Mouse (Mus musculus) midbrain, embryonic 12.5 days (tissue): Measurements from ENCODE around the gene Fyn. TPM values are rescaled to one million over a fixed set of nuclear protein-coding genes. Genes with fewer than 3 reads are reported as not detected.
A peak's percentile ranks its signal among the peaks of the same experiment; 100 is the strongest.

Source experiments
- ATAC-seq: fragments of 200-750 bp; cut with Nextera tagmentation; 2 replicates; pipeline ENCODE4 v1.8.0; 2017; ENCODE audit warnings: low read depth, moderate TSS enrichment, moderate library complexity; ENCODE audit not compliant: low FRiP score
- H3K27ac ChIP-seq: fragments of 300-500 bp; sonication (generic); replicated peaks from 2 replicates; pipeline ENCODE4 v1.5.1; 2016; ENCODE audit warnings: mild to moderate bottlenecking
- H3K27me3 ChIP-seq: fragments of 300-500 bp; sonication (generic); 2 replicates; pipeline ENCODE4 v1.6.1; 2016; ENCODE audit warnings: mild to moderate bottlenecking
- H3K36me3 ChIP-seq: fragments of 300-500 bp; sonication (generic); 2 replicates; pipeline ENCODE4 v1.6.1; 2016
- H3K4me1 ChIP-seq: fragments of 300-500 bp; sonication (generic); 2 replicates; pipeline ENCODE4 v1.6.1; 2016
- H3K4me2 ChIP-seq: fragments of 300-500 bp; sonication (generic); replicated peaks from 2 replicates; pipeline ENCODE4 v1.6.1; 2016; ENCODE audit warnings: mild to moderate bottlenecking, moderate library complexity
- H3K4me3 ChIP-seq: fragments of 300-500 bp; sonication (generic); 2 replicates; pipeline ENCODE4 v1.5.1; 2016; ENCODE audit warnings: mild to moderate bottlenecking
- H3K9ac ChIP-seq: fragments of 300-500 bp; sonication (generic); replicated peaks from 2 replicates; pipeline ENCODE4 v1.6.1; 2016; ENCODE audit warnings: mild to moderate bottlenecking, moderate library complexity
- H3K9me3 ChIP-seq: fragments of 300-500 bp; sonication (generic); 2 replicates; pipeline ENCODE4 v1.6.1; 2016; ENCODE audit warnings: mild to moderate bottlenecking
- WGBS: fragments of 180-500 bp; shearing (Covaris S2); methylation state at CpG from one replicate; pipeline ENCODE4 v1.1.7; 2016; 5-methylcytosine and 5-hydroxymethylcytosine counted together
- polyA plus RNA-seq: library from polyadenylated mRNA; unstranded; fragments of >200 nt; fragmentation: Nextera tagmentation; extraction: Ambion mirVana; gene quantifications from 2 replicates; pipeline ENCODE4 v1.2.1, GENCODE M21; 2016

Gene Fyn
- polyA plus RNA-seq, 1 experiment from 2014 or later: 52.7 TPM

DNA sequence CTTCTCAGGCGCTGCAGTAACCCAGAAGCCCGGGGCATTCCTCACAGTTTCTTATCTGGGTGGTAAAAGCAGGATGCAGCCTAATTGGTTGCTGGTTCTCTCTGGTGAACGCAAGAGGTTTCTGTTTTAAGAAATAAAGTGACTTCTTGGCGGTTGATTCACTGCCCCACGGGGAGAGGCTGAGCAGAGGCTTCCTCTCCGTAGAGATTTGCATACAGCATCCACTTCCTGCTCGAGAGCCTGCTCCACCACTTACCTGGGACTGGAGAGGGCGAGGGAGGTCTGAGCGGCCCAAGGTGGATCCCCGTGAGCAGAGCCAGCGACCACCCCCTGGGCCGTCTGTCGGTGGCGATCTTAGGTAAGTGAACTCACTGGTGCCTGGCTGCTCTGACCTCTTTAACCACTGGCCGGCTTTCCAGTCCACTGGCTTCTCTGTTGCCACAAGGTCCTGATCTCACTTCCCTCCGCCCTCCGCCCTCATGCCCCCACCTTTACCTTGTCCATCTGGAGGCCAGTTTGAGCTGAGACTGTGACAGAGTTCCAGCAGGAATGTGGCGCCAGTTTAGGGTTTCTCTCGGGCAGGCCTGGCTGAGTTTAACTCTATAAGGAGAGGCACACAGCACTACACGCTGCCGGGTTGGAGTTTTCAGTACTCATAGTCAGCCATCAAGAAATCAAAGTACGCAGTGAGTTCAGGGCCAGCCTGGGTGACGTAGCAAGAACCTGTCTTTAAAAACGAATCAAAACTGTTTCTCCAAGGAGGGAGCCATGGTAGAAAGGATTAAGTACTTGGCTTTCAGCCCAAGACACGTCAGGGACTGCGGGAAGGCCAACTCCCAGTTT, 244.6 kb downstream of the Fyn start:
- peak; percentile 48 for ATAC-seq
- Histone ChIP-seq H3K36me3 (no peaks in the 10 kb centered on the region), H3K9ac (peak overlapping the region; percentile 24), H3K27me3 (0 out of 2 replicates have a peak, but pooled peaks cover 9% of the 10 kb centered on the region), H3K4me1 (peaks cover 26% of the 10 kb centered on the region), H3K9me3 (no peaks in the 10 kb centered on the region), H3K4me2 (peak overlapping the region; percentile 33), H3K27ac (no peak overlapping the region), H3K4me3 (0 out of 2 replicates have a peak overlapping the region, but pooled peaks have one; percentile 12)
- 15% methylated on average over 26 of the region's 26 CpGs for WGBS

DNA sequence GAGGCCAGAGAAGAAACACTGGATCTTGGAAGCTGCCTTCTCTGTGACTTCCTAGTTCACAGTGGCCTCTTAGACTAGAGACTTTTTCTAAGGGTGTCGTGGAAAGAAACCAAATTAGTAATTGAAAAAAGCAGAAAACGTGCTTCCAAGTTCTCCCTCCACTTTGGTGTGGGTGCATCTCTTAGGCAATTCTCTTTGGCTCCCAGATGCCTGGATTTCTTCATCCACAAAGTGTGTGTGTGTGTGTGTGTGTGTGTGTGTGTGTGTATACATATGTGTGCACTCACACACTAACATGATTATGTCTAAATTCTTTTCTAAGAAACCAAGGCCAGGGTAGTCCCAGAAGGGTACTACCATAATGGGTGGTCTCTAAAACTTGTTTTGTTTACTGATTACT, 245.3 kb downstream of the Fyn start:
- H3K4me2 ChIP-seq: peak overlapping the region; percentile 33; the same call in 1 of the 2 replicates
- no peak for ATAC-seq
- 40% methylated on average over 2 of the region's 2 CpGs for WGBS
- H3K36me3 ChIP-seq: no peaks in the 10 kb centered on the region
- no peak overlapping the region for H3K4me3 ChIP-seq
- 0 out of 2 replicates have a peak, but pooled peaks cover 9% of the 10 kb centered on the region for H3K27me3 ChIP-seq
- peaks cover 30% of the 10 kb centered on the region for H3K4me1 ChIP-seq
- no peak overlapping the region for H3K27ac ChIP-seq
- no peaks in the 10 kb centered on the region for H3K9me3 ChIP-seq
- peak overlapping the region; percentile 24 for H3K9ac ChIP-seq

- 22% methylated on average over 6 of the region's 6 CpGs for WGBS
- Histone ChIP-seq H3K36me3 (no peaks in the 10 kb centered on the region), H3K4me1 (peaks cover 30% of the 10 kb centered on the region), H3K27ac (no peak overlapping the region), H3K4me2 (no peak overlapping the region), H3K9me3 (no peaks in the 10 kb centered on the region), H3K4me3 (no peak overlapping the region), H3K27me3 (0 out of 2 replicates have a peak, but pooled peaks cover 9% of the 10 kb centered on the region), H3K9ac (no peak overlapping the region)
- ATAC-seq: 0 out of 2 replicates have a peak, but pooled peaks have one; percentile 39
Measured at GRCm38 (mm10) chr10:39614676-39615075, 246.0 kb downstream of the Fyn start.

Other genes with a start within 250 kb of the Fyn start
- gene Fam229b, start 234.9 kb upstream of the Fyn start, polyA plus RNA-seq: 20.9 and 22.4 TPM in 2 replicates
- gene Tube1, start 234.9 kb upstream of the Fyn start, polyA plus RNA-seq: 17.7 and 18.2 TPM in 2 replicates
- 0.24 and 0.28 TPM in 2 replicates for gene Ccn6, start 205.1 kb upstream of the Fyn start, polyA plus RNA-seq
- 5.4 and 6.1 TPM in 2 replicates for gene Traf3ip2, start 244.1 kb downstream of the Fyn start, polyA plus RNA-seq